Mouse (Mus musculus) heart, adult 2 months (tissue): ENCODE results near the gene Crnkl1. TPM values are rescaled to one million over a fixed set of nuclear protein-coding genes. Genes with fewer than 3 reads are reported as not detected.

ENCODE experiments used
- DNase-seq, 2 experiments: peaks; one replicate each; pipeline ENCODE4 v3.0.0; 2021
- H3K27ac ChIP-seq: fragments of 200-600 bp; 2 replicates; pipeline ENCODE4 v1.8.1; 2022
- H3K27me3 ChIP-seq: fragments of 200-500 bp; 2 replicates; pipeline ENCODE4 v1.6.1; 2012; ENCODE audit warnings: mild to moderate bottlenecking, low read length, inconsistent platforms, mixed read lengths; ENCODE audit not compliant: control insufficient read depth, insufficient read depth
- H3K36me3 ChIP-seq: fragments of 200-500 bp; 2 replicates; pipeline ENCODE4 v1.6.1; 2012; ENCODE audit warnings: low read length, inconsistent platforms; ENCODE audit not compliant: control insufficient read depth, insufficient read depth
- H3K4me1 ChIP-seq: fragments of 200-500 bp; 2 replicates; pipeline ENCODE4 v1.6.1; 2011; ENCODE audit warnings: low read length; ENCODE audit not compliant: control insufficient read depth, insufficient read depth
- H3K4me3 ChIP-seq: fragments of 200-600 bp; 2 replicates; pipeline ENCODE4 v1.8.1; 2022
- H3K79me2 ChIP-seq: fragments of 200-500 bp; replicated peaks from 2 replicates; pipeline ENCODE4 v1.6.1; 2012; ENCODE audit warnings: mild to moderate bottlenecking, inconsistent platforms, low read length, moderate library complexity, mixed read lengths; ENCODE audit not compliant: control insufficient read depth, insufficient read depth
- H3K9ac ChIP-seq: fragments of 200-500 bp; 2 replicates; pipeline ENCODE4 v1.6.1; 2012; ENCODE audit warnings: low read depth, mild to moderate bottlenecking, control low read depth, inconsistent platforms, low read length, mixed read lengths
- CTCF ChIP-seq: fragments of 200-600 bp; IDR thresholded peaks from 2 replicates; pipeline ENCODE4 v1.8.1; 2022; ENCODE audit warnings: antibody characterized with exemption, mild to moderate bottlenecking, moderate library complexity
- EP300 ChIP-seq: fragments of 200-500 bp; IDR thresholded peaks from 2 replicates; pipeline ENCODE4 v1.6.1; 2011; ENCODE audit warnings: low read depth, low read length, control low read depth; ENCODE audit not compliant: insufficient read depth
- POLR2A ChIP-seq: fragments of 200-500 bp; IDR thresholded peaks from 2 replicates; pipeline ENCODE4 v1.6.1; 2011; ENCODE audit warnings: mild to moderate bottlenecking, low read depth, low read length, control low read depth; ENCODE audit not compliant: insufficient read depth
- WGBS: fragments of 180-500 bp; shearing (Covaris S2); methylation state at CpG from one replicate; pipeline ENCODE4 v1.1.7; 2018; 5-methylcytosine and 5-hydroxymethylcytosine counted together
- intact Hi-C: fragments of 180-260 bp; cut with DNase I; formaldehyde crosslinking; loops from one replicate; pipeline ENCODE4 v1.15.1; 2025
- polyA plus RNA-seq: library from polyadenylated mRNA; depleted of rRNA; stranded (reverse); fragments of >200 nt; gene quantifications from 2 replicates; pipeline ENCODE4 v1.2.3, GENCODE M21; 2012
- total RNA-seq, 2 experiments: library from RNA; stranded (reverse); gene quantifications; 2 replicates each; pipeline ENCODE4 v1.2.3; 2021

Gene Crnkl1
- total and polyA plus RNA-seq, 3 experiments, result 3.8 to 20.0 (median 17.2) TPM

DNA sequence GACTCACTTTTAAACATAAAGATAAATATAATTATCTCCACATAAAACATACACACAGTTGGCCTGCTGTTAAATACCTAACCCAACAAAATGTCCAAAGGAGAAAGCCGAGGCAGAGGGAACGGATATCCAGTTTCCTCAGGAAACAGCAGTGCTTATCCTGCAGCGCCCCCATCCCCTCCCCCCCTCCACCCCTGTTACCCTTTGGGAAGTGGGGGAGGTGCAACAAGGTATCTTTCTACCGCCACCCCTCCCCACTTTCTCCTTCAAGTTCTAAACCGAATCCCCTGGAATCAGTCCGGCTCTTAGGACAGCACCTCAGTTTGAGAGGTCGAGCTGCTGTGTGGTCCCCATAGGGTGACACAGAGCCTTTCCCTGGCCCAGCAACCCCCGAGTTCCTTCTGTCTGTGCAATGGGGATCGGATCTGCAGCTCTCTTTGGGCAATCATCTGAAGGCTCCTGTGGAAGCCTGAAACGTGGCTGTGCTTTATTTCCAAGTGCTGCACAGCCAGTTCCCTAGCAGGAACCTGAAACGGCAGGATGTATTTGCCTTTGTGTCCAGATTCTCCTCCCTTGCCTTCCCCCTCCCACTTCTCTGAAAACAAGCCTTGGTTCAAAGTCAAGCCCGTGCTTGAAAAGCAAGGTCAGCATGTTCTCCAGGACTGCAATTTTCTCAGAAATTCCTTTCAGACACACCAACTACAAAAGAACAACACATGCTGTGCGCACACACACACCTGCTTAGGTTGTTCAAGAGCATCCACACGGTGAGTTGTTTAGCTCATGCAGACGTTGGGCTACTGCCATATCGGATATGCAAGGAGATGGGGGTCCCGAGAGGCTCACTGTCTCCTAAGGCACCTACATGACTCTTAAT lies 50.5 kb downstream of the Crnkl1 start:
- H3K36me3 ChIP-seq, result peaks cover 59% of the 10 kb centered on the region
- peaks cover 54% of the 10 kb centered on the region for H3K4me1 ChIP-seq
- TF ChIP-seq POLR2A, result peak; percentile 27; the same call in 1 of the 2 replicates
- TF ChIP-seq EP300, result peak; percentile 47; the same call in 1 of the 2 replicates
- TF ChIP-seq CTCF, result no peak
- H3K27me3 ChIP-seq, result no peaks in the 10 kb centered on the region
- H3K4me3 ChIP-seq, result no peak overlapping the region
- intact Hi-C loops, result loop anchor here (2.0 to 5.0 kb wide), 2 partner anchors 61 to 87 kb away; no protein-coding TSS in a partner anchor
- no peaks in the 10 kb centered on the region for H3K79me2 ChIP-seq
- H3K27ac ChIP-seq, result peak overlapping the region; percentile 79
- H3K9ac ChIP-seq, result 0 out of 2 replicates have a peak overlapping the region, but pooled peaks have one; percentile 19
- 30% methylated on average over 17 of the region's 17 CpGs for WGBS
- DNase-seq, result peak in 1 of 2 experiments; percentile 24

GRCm38 (mm10) chr2:145882398-145882797 lies 52.4 kb downstream of the Crnkl1 start:
- intact Hi-C loops, result loop anchor here (2.0 to 5.0 kb wide), 2 partner anchors 85 to 182 kb away; no protein-coding TSS in a partner anchor
- Histone ChIP-seq H3K36me3 (peaks cover 56% of the 10 kb centered on the region), H3K9ac (no peak overlapping the region), H3K27me3 (no peaks in the 10 kb centered on the region), H3K4me3 (no peak overlapping the region), H3K27ac (no peak overlapping the region), H3K4me1 (peaks cover 39% of the 10 kb centered on the region), H3K79me2 (no peaks in the 10 kb centered on the region)
- no peak for DNase-seq
- TF ChIP-seq CTCF (peak; percentile 88), EP300 (no peak), POLR2A (no peak)
- WGBS, result 6% methylated on average over 2 of the region's 2 CpGs

GRCm38 (mm10) chr2:145881932-145882331 lies 52.9 kb downstream of the Crnkl1 start:
- H3K27me3 ChIP-seq, result no peaks in the 10 kb centered on the region
- WGBS, result 63% methylated on average over 5 of the region's 5 CpGs
- intact Hi-C loops, result loop anchor here (2.0 to 5.0 kb wide), 3 partner anchors 17 to 181 kb away; no protein-coding TSS in a partner anchor
- H3K79me2 ChIP-seq, result no peaks in the 10 kb centered on the region
- H3K4me3 ChIP-seq, result no peak overlapping the region
- H3K36me3 ChIP-seq, result peaks cover 52% of the 10 kb centered on the region
- DNase-seq, result no peak
- TF ChIP-seq POLR2A (no peak), CTCF (no peak), EP300 (no peak)
- no peak overlapping the region; the same call in 1 of the 2 replicates for H3K27ac ChIP-seq
- no peak overlapping the region for H3K9ac ChIP-seq
- peaks cover 36% of the 10 kb centered on the region for H3K4me1 ChIP-seq

DNA sequence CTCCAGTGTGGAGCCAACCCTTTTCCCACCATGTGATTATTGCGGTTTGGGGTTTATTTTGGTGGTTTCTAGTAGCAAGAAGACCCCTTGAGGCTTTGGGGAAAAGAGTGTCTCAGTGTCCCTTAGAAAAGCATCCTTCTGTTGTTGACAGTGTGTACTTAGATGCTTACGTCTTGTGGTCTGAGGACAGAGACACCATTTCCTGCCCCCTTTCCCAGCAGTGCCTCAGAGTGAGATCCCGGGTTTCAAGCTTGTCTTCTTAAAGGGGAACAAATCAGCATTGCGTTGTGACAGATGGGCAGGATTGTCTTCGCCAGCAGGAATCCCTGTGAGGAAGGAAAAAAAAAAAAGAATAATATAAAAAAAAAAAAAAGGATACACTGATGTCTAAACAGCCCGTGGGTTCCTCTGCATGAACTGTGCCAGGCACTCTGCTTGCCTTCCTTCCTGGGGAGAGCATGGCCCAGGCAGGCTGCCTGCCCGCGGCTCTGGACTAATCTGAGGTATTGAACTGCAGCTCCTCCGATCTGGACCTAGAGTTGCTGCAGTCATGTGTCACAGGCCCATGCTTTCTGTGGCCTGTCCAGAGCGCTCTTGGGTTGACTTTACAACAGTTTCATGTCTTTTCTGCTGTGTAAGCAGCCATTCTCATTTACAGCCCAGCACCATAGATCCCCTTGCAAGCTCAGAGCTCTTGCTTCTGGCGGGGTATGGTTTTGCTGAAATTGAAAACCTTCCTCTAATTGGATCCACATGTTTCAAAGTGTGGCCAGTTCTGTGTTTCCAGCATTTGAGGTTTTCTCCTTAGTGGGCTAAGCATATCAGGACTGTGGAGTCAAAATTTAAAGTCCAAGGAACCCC lies 53.7 kb downstream of the Crnkl1 start:
- WGBS, result 37% methylated on average over 11 of the region's 11 CpGs
- H3K27ac ChIP-seq, result peak overlapping the region; percentile 51
- H3K27me3 ChIP-seq, result no peaks in the 10 kb centered on the region
- intact Hi-C loops, result loop anchor here (2.0 to 5.0 kb wide), 2 partner anchors 16 to 84 kb away; no protein-coding TSS in a partner anchor
- H3K9ac ChIP-seq, result no peak overlapping the region; the same call in 1 of the 2 replicates
- no peak for DNase-seq
- no peaks in the 10 kb centered on the region for H3K79me2 ChIP-seq
- TF ChIP-seq CTCF, result no peak
- no peak for TF ChIP-seq POLR2A
- no peak for TF ChIP-seq EP300
- H3K4me1 ChIP-seq, result peaks cover 35% of the 10 kb centered on the region
- peaks cover 46% of the 10 kb centered on the region for H3K36me3 ChIP-seq
- no peak overlapping the region for H3K4me3 ChIP-seq

- Histone ChIP-seq H3K27me3 (no peaks in the 10 kb centered on the region), H3K79me2 (peaks cover 5% of the 10 kb centered on the region), H3K4me3 (no peak overlapping the region), H3K9ac (no peak overlapping the region), H3K4me1 (peaks cover 16% of the 10 kb centered on the region), H3K27ac (no peak overlapping the region), H3K36me3 (peaks cover 39% of the 10 kb centered on the region)
- intact Hi-C loops, result no loop called here
- 82% methylated on average over 3 of the region's 3 CpGs for WGBS
- TF ChIP-seq EP300 (no peak), POLR2A (no peak)
- DNase-seq, result no peak
These were observed 57.6 kb downstream of the Crnkl1 start for GRCm38 (mm10) chr2:145877191-145877590.
